Mouse (Mus musculus) cerebellum, adult 2 months (tissue): ENCODE data around the gene Vamp1.

Source experiments
- CTCF ChIP-seq: fragments of 200-500 bp; IDR thresholded peaks from 2 replicates; pipeline ENCODE4 v1.5.1; 2011; ENCODE audit warnings: low read depth, mild to moderate bottlenecking, control low read depth, low read length, moderate library complexity, borderline replicate concordance; ENCODE audit not compliant: insufficient read depth
- POLR2A ChIP-seq: fragments of 200-500 bp; IDR thresholded peaks from 2 replicates; pipeline ENCODE4 v1.6.1; 2011; ENCODE audit warnings: low read length, control low read depth, borderline replicate concordance; ENCODE audit not compliant: insufficient read depth

- TF ChIP-seq CTCF (no peak), POLR2A (no peak)
Observed at GRCm38 (mm10) chr6:125236782-125237181, 21.4 kb downstream of the Vamp1 start, which contains the start of gene Cd27.
